Mouse (Mus musculus) embryonic facial prominence, embryonic 15.5 days (tissue): ENCODE measurements around the gene Apoa1. TPM values are rescaled to one million over a fixed set of nuclear protein-coding genes. Genes with fewer than 3 reads are reported as not detected.

ENCODE experiments used
- ATAC-seq: fragments of 200-750 bp; cut with Nextera tagmentation; 2 replicates; pipeline ENCODE4 v1.8.0; 2017; ENCODE audit warnings: low read depth, moderate TSS enrichment; ENCODE audit not compliant: insufficient number of reproducible peaks, low FRiP score, low TSS enrichment
- H3K27ac ChIP-seq: fragments of 300-500 bp; sonication (generic); replicated peaks from 2 replicates; pipeline ENCODE4 v1.5.1; 2015; ENCODE audit warnings: mild to moderate bottlenecking, inconsistent platforms
- H3K27me3 ChIP-seq: fragments of 300-500 bp; sonication (generic); 2 replicates; pipeline ENCODE4 v1.6.1; 2015; ENCODE audit warnings: inconsistent platforms
- H3K36me3 ChIP-seq: fragments of 300-500 bp; sonication (generic); 2 replicates; pipeline ENCODE4 v1.6.1; 2015; ENCODE audit warnings: mild to moderate bottlenecking, inconsistent platforms
- H3K4me1 ChIP-seq: fragments of 300-500 bp; sonication (generic); 2 replicates; pipeline ENCODE4 v1.6.1; 2015; ENCODE audit warnings: inconsistent platforms
- H3K4me2 ChIP-seq: fragments of 300-500 bp; sonication (generic); replicated peaks from 2 replicates; pipeline ENCODE4 v1.6.1; 2015; ENCODE audit warnings: mild to moderate bottlenecking, inconsistent platforms
- H3K4me3 ChIP-seq: fragments of 300-500 bp; sonication (generic); replicated peaks from 2 replicates; pipeline ENCODE4 v1.5.1; 2015; ENCODE audit warnings: mild to moderate bottlenecking, inconsistent platforms
- H3K9ac ChIP-seq: fragments of 300-500 bp; sonication (generic); 2 replicates; pipeline ENCODE4 v1.6.1; 2015; ENCODE audit warnings: inconsistent platforms
- H3K9me3 ChIP-seq: fragments of 300-500 bp; sonication (generic); replicated peaks from 2 replicates; pipeline ENCODE4 v1.6.1; 2016; ENCODE audit warnings: inconsistent platforms
- WGBS: fragments of 180-500 bp; shearing (Covaris S2); methylation state at CpG from one replicate; pipeline ENCODE4 v1.1.7; 2015; 5-methylcytosine and 5-hydroxymethylcytosine counted together
- polyA plus RNA-seq: library from polyadenylated mRNA; unstranded; fragments of >200 nt; fragmentation: Nextera tagmentation; extraction: Ambion mirVana; gene quantifications from 2 replicates; pipeline ENCODE4 v1.2.1, GENCODE M21; 2015

The Apoa1 gene
- polyA plus RNA-seq, 1 experiment from 2014 or later: 2.1 TPM

GRCm38 (mm10) chr9:46215338-46216322 is 12.8 kb upstream of the Apoa1 start:
- WGBS: 85% methylated on average over 11 of the region's 11 CpGs
- no peak overlapping the region for H3K27ac ChIP-seq
- H3K4me3 ChIP-seq: no peak overlapping the region
- ATAC-seq: no peak
- peaks cover 56% of the 10 kb centered on the region for H3K36me3 ChIP-seq
- no peaks in the 10 kb centered on the region for H3K4me1 ChIP-seq
- H3K4me2 ChIP-seq: no peak overlapping the region
- no peaks in the 10 kb centered on the region for H3K27me3 ChIP-seq
- H3K9me3 ChIP-seq: no peaks in the 10 kb centered on the region
- H3K9ac ChIP-seq: no peak overlapping the region

DNA sequence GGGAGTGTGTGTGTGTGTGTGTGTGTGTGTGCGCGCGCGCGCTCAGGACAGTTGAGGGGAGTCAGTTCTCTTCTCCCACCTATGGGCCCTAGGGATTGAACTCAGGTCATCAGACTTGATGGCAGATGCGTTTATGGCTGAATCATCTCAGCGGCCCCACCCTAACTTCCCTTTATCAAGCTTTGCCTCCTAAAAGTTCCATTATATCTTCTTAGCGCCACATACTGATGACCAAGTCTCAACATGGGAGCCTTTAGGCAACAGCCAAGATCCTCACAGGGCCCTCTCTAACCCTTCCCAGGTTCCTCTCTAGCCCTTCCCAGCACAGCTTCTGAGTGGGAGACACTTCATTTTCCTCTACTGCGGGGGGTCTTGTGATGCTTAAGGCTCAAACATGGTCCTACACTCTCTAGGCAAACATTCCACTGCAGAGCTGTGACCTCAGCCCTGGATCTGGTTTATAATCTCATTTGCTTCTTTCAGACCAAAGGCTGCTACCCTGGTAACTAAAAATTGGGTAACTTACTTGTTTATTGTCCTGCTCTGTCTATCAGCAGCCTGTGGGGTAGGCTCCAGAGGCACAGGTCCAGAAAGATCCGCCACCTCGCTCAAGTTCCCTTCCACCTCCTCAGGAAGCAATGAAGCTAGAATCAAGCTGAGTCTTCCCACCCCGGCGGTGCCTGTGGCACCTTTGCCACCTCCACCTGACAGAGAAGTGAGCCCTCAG is 11.5 kb upstream of the Apoa1 start:
- no peak for ATAC-seq
- Histone ChIP-seq H3K4me3 (no peak overlapping the region), H3K9me3 (no peaks in the 10 kb centered on the region), H3K4me1 (no peaks in the 10 kb centered on the region), H3K9ac (no peak overlapping the region), H3K27me3 (no peaks in the 10 kb centered on the region), H3K27ac (no peak overlapping the region), H3K36me3 (peaks cover 56% of the 10 kb centered on the region), H3K4me2 (no peak overlapping the region)
- WGBS: 92% methylated on average over 13 of the region's 13 CpGs

- Histone ChIP-seq H3K9ac (no peak overlapping the region), H3K9me3 (no peaks in the 10 kb centered on the region), H3K4me1 (no peaks in the 10 kb centered on the region), H3K4me3 (no peak overlapping the region), H3K4me2 (no peak overlapping the region), H3K27ac (no peak overlapping the region), H3K27me3 (no peaks in the 10 kb centered on the region), H3K36me3 (peaks cover 56% of the 10 kb centered on the region)
- no peak for ATAC-seq
- 73% methylated on average over 9 of the region's 9 CpGs for WGBS
Measured at GRCm38 (mm10) chr9:46218176-46218575, 10.2 kb upstream of the Apoa1 start.

DNA sequence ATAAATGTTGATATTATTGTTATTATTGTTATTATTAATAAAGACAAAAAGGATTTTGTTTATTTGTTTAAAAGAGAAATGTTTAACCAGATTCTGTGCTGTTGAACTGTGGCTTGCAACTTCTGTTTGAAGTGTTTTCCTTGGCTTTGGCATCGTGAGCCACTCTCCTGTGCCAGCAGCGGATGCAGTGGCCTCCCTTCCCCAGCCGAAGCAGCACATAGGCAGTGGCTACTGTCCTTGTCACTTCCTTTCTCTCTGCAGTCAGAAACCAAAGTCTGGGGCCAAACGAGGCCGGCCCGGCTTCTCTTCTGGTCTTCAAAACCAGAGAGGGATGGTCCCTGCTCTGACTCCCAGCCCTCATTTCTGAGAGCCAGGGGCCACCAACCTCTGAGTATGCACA is 5.3 kb upstream of the Apoa1 start:
- WGBS: 86% methylated on average over 6 of the region's 6 CpGs
- Histone ChIP-seq H3K36me3 (peaks cover 41% of the 10 kb centered on the region), H3K27me3 (no peaks in the 10 kb centered on the region), H3K9me3 (no peaks in the 10 kb centered on the region), H3K4me1 (no peaks in the 10 kb centered on the region), H3K4me3 (no peak overlapping the region), H3K4me2 (no peak overlapping the region), H3K9ac (no peak overlapping the region), H3K27ac (no peak overlapping the region)
- ATAC-seq: no peak

DNA sequence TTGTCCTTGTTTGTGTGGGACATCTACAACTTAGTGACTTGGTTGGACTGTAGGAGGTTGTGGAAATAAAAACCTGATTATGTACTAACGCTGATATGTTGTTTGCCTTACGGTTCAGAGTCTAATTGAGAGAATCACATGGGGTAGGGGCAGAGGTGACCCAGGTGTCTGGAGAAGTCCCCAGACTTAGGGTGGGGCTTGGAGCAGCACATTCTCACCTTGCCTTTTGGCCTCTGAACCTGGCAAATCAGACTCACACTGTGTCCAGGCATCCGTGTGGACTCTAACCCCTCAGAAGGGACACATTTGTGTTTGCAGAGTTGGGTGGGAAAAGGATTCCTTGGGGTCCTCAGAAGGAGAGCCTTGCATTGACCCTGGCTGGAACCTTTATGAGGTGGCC is 4.3 kb upstream of the Apoa1 start:
- Histone ChIP-seq H3K9me3 (no peaks in the 10 kb centered on the region), H3K36me3 (peaks cover 39% of the 10 kb centered on the region), H3K27me3 (no peaks in the 10 kb centered on the region), H3K9ac (no peak overlapping the region), H3K27ac (no peak overlapping the region), H3K4me2 (no peak overlapping the region), H3K4me3 (no peak overlapping the region), H3K4me1 (no peaks in the 10 kb centered on the region)
- ATAC-seq: no peak
- WGBS: 87% methylated on average over 3 of the region's 3 CpGs

DNA sequence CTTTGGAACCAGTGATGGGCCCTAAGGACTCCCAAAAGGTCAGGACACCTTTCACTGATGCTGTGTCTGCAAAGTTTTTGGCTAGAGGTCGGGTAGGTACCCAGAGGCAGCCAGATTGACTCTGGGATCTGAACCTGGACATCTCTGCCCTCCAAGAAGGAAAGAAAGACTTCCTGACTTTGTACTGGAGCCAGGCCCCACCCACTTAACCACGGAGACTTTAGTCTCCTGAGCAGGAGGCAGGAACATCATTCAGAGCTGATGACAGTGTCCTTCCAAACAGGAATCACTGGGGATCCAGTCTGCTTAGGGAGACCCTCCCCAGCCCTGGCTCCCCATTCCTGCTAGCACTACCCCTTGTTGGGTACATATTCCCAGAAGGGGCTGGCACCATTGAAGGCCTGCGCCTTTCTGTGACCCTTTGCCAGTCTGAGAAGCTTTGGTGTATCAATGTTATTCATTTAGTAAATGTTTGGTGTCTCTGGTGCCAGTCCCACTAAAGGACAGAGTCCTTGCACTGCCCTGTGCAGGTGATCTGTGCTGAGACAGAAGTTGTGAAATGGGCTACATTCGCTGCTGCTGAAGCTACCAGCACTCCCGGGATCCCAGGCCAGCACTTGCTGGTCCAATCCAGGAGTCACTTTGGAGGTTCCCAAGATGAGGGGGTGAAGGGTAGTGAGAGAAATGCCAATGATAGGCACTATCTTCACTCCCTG is 3.3 kb upstream of the Apoa1 start:
- Histone ChIP-seq H3K9me3 (no peaks in the 10 kb centered on the region), H3K27me3 (no peaks in the 10 kb centered on the region), H3K27ac (no peak overlapping the region), H3K4me1 (peaks cover 7% of the 10 kb centered on the region), H3K36me3 (peaks cover 30% of the 10 kb centered on the region), H3K4me3 (no peak overlapping the region), H3K9ac (no peak overlapping the region), H3K4me2 (no peak overlapping the region)
- WGBS: 66% methylated on average over 5 of the region's 5 CpGs
- no peak for ATAC-seq

DNA sequence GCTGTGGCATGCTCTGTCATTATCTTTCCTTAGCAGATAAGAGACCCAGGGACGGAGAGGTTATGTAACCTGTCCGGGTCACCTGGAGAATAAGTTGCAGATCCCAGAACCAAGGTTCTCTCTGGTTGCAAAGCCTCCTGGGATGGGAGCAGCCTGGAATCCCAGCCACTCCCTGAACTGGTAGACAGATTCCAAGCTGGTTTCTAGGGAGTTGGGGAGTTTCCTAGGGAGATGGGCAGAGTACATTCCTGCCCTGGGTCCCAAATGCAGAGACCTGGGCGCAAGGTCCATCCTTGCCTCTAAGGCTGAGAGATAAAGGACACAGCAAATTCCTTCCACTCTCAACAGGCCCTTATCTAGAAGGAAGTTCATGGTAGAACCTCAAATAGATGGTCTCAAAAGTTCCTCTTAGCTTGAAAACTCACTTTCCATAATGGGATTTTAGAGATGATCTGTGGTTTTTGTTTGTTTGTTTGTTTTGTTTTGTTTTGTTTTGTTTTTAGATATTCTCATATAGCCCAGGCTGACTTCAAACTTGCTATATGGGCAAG is 1.2 kb upstream of the Apoa1 start:
- H3K27ac ChIP-seq: no peak overlapping the region

GRCm38 (mm10) chr9:46229573-46230449 is 1.4 kb downstream of the Apoa1 start:
- H3K4me2 ChIP-seq: peak overlapping the region; percentile 90
- no peaks in the 10 kb centered on the region for H3K36me3 ChIP-seq
- no peaks in the 10 kb centered on the region for H3K9me3 ChIP-seq
- H3K27ac ChIP-seq: no peak overlapping the region
- peak; percentile 87 for ATAC-seq
- H3K27me3 ChIP-seq: no peaks in the 10 kb centered on the region
- 15% methylated on average over 37 of the region's 37 CpGs for WGBS
- peak overlapping the region; percentile 35 for H3K9ac ChIP-seq
- peaks cover 13% of the 10 kb centered on the region for H3K4me1 ChIP-seq
- peak overlapping the region; percentile 49 for H3K4me3 ChIP-seq

More for the DNA sequence above, 1.2 kb upstream of the Apoa1 start:
- peaks cover 13% of the 10 kb centered on the region for H3K4me1 ChIP-seq
- no peaks in the 10 kb centered on the region for H3K27me3 ChIP-seq
- peaks cover 10% of the 10 kb centered on the region for H3K36me3 ChIP-seq
- H3K9me3 ChIP-seq: no peaks in the 10 kb centered on the region
- 83% methylated on average over 3 of the region's 3 CpGs for WGBS
- H3K9ac ChIP-seq: no peak overlapping the region
- H3K4me3 ChIP-seq: no peak overlapping the region
- no peak overlapping the region for H3K4me2 ChIP-seq
- ATAC-seq: no peak

GRCm38 (mm10) chr9:46230450-46230975 is 2.1 kb downstream of the Apoa1 start:
- Histone ChIP-seq H3K4me3 (peak overlapping the region; percentile 49), H3K4me1 (peaks cover 13% of the 10 kb centered on the region), H3K9ac (peak overlapping the region; percentile 35; the same call in 1 of the 2 replicates), H3K36me3 (no peaks in the 10 kb centered on the region), H3K27ac (no peak overlapping the region), H3K9me3 (no peaks in the 10 kb centered on the region), H3K4me2 (peak overlapping the region; percentile 90), H3K27me3 (no peaks in the 10 kb centered on the region)
- WGBS: 19% methylated on average over 13 of the region's 13 CpGs
- no peak for ATAC-seq

DNA sequence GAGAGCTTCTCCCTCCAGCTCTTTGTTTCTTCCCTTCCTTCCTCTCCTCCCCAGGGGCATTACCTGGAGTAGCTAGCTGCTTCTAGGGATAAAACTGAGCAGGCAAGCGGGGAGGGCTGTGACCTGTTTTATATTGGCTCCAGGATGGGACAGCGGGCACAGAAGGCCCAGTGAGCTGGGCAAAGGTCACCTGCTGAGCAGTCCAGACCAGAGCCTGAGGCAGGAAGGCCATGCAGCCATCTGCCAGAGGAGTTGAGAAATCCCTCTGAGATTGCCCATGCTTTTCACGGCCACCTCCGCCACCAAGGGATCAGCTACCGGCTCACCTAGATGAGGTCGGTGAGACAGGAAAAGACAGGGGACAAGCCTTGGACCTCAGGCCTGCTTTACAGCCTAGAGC is 6.8 kb downstream of the Apoa1 start:
- Histone ChIP-seq H3K4me3 (no peak overlapping the region), H3K4me2 (no peak overlapping the region), H3K27ac (no peak overlapping the region), H3K27me3 (no peaks in the 10 kb centered on the region), H3K9me3 (no peaks in the 10 kb centered on the region), H3K4me1 (0 out of 2 replicates have a peak, but pooled peaks cover 5% of the 10 kb centered on the region), H3K9ac (no peak overlapping the region), H3K36me3 (no peaks in the 10 kb centered on the region)
- no peak for ATAC-seq
- WGBS: 79% methylated on average over 6 of the region's 6 CpGs
